Mouse (Mus musculus): ENCODE measurements at regions not wholly inside any gene's neighbourhood (a gene's known extent, or its start where the extent isn't known, plus 50 kb on each side); places are given as distances from the start of the nearest gene placed in this dataset.

DNA sequence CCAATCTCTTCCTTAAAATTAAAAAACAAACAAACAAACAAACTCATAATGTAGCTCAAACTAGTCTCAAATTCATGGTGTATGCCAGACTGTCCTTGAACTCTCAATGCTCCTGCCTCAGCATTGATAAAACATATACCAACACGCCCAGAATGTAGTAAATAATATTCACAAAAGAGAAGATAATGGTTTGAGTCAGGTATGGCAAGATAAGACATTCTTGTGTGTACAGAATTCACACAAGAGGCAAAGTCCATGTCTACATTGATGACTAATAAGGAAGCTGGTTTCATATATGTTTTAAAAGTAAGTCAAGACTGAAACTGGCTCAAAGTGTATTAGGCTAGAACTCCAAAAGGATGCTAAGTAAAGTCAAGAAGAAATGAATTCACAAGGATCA, 526.6 kb upstream of the Id4 start:
- TF ChIP-seq POLR2A (IDR thresholded peaks at IDR 0.05; ENCODE audit: insufficient read depth, low read length) (no peak), CTCF (IDR thresholded peaks at IDR 0.05; ENCODE audit: low read depth, low read length) (no peak), EP300 (IDR thresholded peaks at IDR 0.05; ENCODE audit: insufficient read depth, low read depth, low read length) (no peak)
